Mouse (Mus musculus): ENCODE results near the gene Heatr1. TPM values are rescaled to one million over a fixed set of nuclear protein-coding genes. Genes with fewer than 3 reads are reported as not detected.

Gene Heatr1
- 20.1 and 20.8 TPM in 2 replicates for polyA plus RNA-seq (2012; rRNA removed)

DNA sequence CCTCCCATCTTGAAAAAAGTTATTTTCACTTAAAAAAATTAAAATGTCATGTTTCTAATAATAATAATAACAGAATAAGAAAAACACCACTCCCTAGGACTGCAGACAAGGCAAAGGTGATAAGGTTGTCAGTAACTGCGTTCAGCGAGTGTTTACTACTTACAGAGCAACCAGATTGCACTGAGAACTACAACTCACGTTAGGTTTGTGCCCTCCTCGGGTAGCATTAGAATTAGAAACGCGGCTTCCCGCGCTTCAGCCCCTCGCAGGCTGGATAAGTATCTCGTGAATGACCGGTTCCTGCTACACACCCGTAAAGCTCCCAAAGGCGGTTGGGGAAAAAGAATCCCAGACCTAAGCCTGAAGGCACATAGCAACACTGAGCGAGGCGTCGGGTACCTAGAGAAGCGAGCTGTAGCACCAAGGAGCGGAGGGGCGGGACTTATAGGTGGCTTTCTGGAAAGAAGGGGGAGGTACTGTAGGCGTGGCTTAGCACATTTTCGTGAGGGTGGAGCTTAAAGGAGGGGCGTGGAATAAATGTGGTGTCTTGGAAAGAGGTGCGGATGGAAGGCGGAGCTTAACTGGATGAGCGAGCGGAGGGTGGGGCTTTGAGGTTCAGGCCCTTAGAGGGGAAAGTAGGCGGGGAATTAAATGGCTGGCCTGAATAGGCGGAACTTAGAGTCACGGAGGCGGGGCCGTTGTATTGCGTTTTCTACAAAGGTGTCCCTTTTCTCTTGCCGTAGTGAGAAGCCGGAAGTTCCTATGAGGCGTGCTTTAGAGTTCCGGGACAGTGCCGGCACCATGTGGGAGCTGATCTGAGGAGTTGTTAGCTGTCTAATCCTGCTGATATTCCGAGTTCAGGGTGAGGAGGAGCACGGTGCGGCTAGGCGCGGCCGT, at the start of gene Heatr1:
Gene Heatr1 (plus strand): TSS at position 419 of the 897 bp plus-strand sequence.
- TF ChIP-seq POLR2A (IDR thresholded peaks at IDR 0.05; ENCODE audit: control insufficient read depth, low read depth, low read length) (peak; percentile 47), CTCF (IDR thresholded peaks at IDR 0.05; ENCODE audit: control insufficient read depth, insufficient read depth, insufficient replicate concordance, low read depth, low read length) (no peak)
- Histone ChIP-seq H3K27me3 (ENCODE audit: control insufficient read depth, insufficient read depth, low read length) (no peaks in the 10 kb centered on the region), H3K4me1 (ENCODE audit: control insufficient read depth, insufficient read depth, low read length) (no peaks in the 10 kb centered on the region), H3K36me3 (ENCODE audit: control insufficient read depth, insufficient read depth, low read length) (peaks cover 1% of the 10 kb centered on the region; the same call in 1 of the 2 replicates), H3K27ac (ENCODE audit: control insufficient read depth, insufficient read depth, low read depth, low read length) (peak within 1 kb of the TSS; percentile 85), H3K4me3 (ENCODE audit: control insufficient read depth, low read depth, low read length) (peak within 1 kb of the TSS; percentile 94)

DNA sequence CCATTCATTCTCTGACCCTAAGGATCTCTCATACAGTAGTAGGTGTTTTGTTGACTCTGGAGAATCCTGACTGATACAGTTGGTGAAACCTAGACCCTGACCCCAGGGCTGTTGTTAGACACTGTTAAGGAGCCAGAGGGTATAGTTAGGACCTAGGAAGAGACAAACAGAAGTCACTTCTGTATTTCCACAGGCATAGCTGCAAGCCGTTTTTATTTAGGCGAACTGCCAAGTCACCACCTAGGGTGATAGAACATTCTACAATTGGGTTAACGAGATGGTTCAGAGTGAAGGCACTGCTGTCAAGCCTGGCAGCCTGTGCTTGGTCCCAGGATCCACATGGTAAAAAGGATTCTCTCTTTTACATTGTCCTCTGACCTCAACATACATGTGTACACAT, 48.0 kb upstream of the Heatr1 start:
- H3K27ac ChIP-seq (ENCODE audit: control insufficient read depth, insufficient read depth, low read depth, low read length) = no peak overlapping the region
- no peak for TF ChIP-seq CTCF (IDR thresholded peaks at IDR 0.05; ENCODE audit: control insufficient read depth, insufficient read depth, insufficient replicate concordance, low read depth, low read length)
- no peak for TF ChIP-seq POLR2A (IDR thresholded peaks at IDR 0.05; ENCODE audit: control insufficient read depth, low read depth, low read length)
- no peaks in the 10 kb centered on the region for H3K36me3 ChIP-seq (ENCODE audit: control insufficient read depth, insufficient read depth, low read length)
- H3K27me3 ChIP-seq (ENCODE audit: control insufficient read depth, insufficient read depth, low read length) = no peaks in the 10 kb centered on the region
- H3K4me1 ChIP-seq (ENCODE audit: control insufficient read depth, insufficient read depth, low read length) = no peaks in the 10 kb centered on the region
- H3K4me3 ChIP-seq (ENCODE audit: control insufficient read depth, low read depth, low read length) = no peak overlapping the region

DNA sequence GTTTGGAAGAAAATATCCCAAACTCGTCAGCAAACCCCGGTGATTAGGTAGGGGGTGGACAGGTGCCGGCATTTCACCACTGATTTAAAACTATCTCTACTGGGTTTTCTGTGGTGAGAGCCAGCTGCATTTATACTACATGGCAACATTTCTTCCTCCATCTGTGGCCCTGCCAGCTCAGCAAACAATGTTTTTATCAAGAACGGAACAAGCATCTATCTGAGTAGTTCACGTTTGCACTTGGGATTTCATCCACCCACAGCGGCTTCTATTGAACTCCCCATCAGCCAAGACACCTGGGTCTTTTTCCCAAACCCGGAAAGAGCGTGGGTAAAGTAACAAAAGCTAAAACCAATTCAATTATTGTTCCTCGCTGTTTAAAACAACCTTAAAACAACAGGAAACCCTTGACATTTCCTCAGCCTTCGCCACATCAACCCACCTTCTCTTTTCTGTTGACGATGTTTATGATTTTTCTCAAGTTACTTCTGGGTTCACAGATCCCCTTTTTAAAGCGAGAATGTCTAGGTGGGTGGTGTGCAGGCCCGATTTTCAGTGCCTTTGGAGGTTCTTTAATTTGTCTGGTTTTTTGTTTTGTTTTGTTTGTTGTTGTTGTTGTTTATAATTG, 45.5 kb upstream of the Heatr1 start:
- TF ChIP-seq POLR2A (IDR thresholded peaks at IDR 0.05; ENCODE audit: control insufficient read depth, low read depth, low read length) (no peak), CTCF (IDR thresholded peaks at IDR 0.05; ENCODE audit: control insufficient read depth, insufficient read depth, insufficient replicate concordance, low read depth, low read length) (no peak)
- H3K27ac ChIP-seq (ENCODE audit: control insufficient read depth, insufficient read depth, low read depth, low read length) = no peak overlapping the region
- no peaks in the 10 kb centered on the region for H3K36me3 ChIP-seq (ENCODE audit: control insufficient read depth, insufficient read depth, low read length)
- no peaks in the 10 kb centered on the region for H3K27me3 ChIP-seq (ENCODE audit: control insufficient read depth, insufficient read depth, low read length)
- no peak overlapping the region for H3K4me3 ChIP-seq (ENCODE audit: control insufficient read depth, low read depth, low read length)
- H3K4me1 ChIP-seq (ENCODE audit: control insufficient read depth, insufficient read depth, low read length) = no peaks in the 10 kb centered on the region

- H3K27ac ChIP-seq (ENCODE audit: control insufficient read depth, insufficient read depth, low read depth, low read length) = no peak overlapping the region
- no peaks in the 10 kb centered on the region for H3K36me3 ChIP-seq (ENCODE audit: control insufficient read depth, insufficient read depth, low read length)
- no peak overlapping the region for H3K4me3 ChIP-seq (ENCODE audit: control insufficient read depth, low read depth, low read length)
- no peaks in the 10 kb centered on the region for H3K4me1 ChIP-seq (ENCODE audit: control insufficient read depth, insufficient read depth, low read length)
- no peaks in the 10 kb centered on the region for H3K27me3 ChIP-seq (ENCODE audit: control insufficient read depth, insufficient read depth, low read length)
- TF ChIP-seq CTCF (IDR thresholded peaks at IDR 0.05; ENCODE audit: control insufficient read depth, insufficient read depth, insufficient replicate concordance, low read depth, low read length) (no peak), POLR2A (IDR thresholded peaks at IDR 0.05; ENCODE audit: control insufficient read depth, low read depth, low read length) (no peak)
These were observed 38.6 kb upstream of the Heatr1 start for GRCm38 (mm10) chr13:12356184-12356583.

DNA sequence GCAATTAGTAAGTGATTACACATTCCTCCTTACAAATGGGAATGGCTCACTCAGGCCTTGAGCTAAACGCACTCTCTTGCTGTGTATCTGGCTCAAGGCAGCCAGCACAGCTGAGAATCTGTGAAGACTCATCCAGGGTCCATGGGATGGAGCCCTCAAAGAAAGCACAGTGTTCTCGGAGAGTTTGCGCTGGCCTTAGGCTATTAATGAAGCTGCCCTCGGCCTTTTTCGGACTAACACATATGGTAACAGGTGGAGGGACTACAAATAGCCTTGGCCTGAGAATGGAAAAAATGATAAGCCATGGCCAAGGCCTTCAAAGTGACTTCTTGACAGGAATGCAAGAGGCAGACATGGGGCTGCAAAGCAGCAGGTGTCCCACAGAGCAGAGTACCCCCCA, 37.3 kb upstream of the Heatr1 start:
- Histone ChIP-seq H3K36me3 (ENCODE audit: control insufficient read depth, insufficient read depth, low read length) (no peaks in the 10 kb centered on the region), H3K27me3 (ENCODE audit: control insufficient read depth, insufficient read depth, low read length) (no peaks in the 10 kb centered on the region), H3K4me3 (ENCODE audit: control insufficient read depth, low read depth, low read length) (no peak overlapping the region), H3K27ac (ENCODE audit: control insufficient read depth, insufficient read depth, low read depth, low read length) (no peak overlapping the region), H3K4me1 (ENCODE audit: control insufficient read depth, insufficient read depth, low read length) (no peaks in the 10 kb centered on the region)
- TF ChIP-seq POLR2A (IDR thresholded peaks at IDR 0.05; ENCODE audit: control insufficient read depth, low read depth, low read length) (no peak), CTCF (IDR thresholded peaks at IDR 0.05; ENCODE audit: control insufficient read depth, insufficient read depth, insufficient replicate concordance, low read depth, low read length) (no peak)

GRCm38 (mm10) chr13:12361486-12361885, 33.3 kb upstream of the Heatr1 start:
- no peak overlapping the region for H3K4me3 ChIP-seq (ENCODE audit: control insufficient read depth, low read depth, low read length)
- no peaks in the 10 kb centered on the region for H3K36me3 ChIP-seq (ENCODE audit: control insufficient read depth, insufficient read depth, low read length)
- H3K27me3 ChIP-seq (ENCODE audit: control insufficient read depth, insufficient read depth, low read length) = no peaks in the 10 kb centered on the region
- TF ChIP-seq POLR2A (IDR thresholded peaks at IDR 0.05; ENCODE audit: control insufficient read depth, low read depth, low read length) = no peak
- TF ChIP-seq CTCF (IDR thresholded peaks at IDR 0.05; ENCODE audit: control insufficient read depth, insufficient read depth, insufficient replicate concordance, low read depth, low read length) = no peak
- H3K4me1 ChIP-seq (ENCODE audit: control insufficient read depth, insufficient read depth, low read length) = no peaks in the 10 kb centered on the region
- H3K27ac ChIP-seq (ENCODE audit: control insufficient read depth, insufficient read depth, low read depth, low read length) = no peak overlapping the region

- no peaks in the 10 kb centered on the region for H3K4me1 ChIP-seq (ENCODE audit: control insufficient read depth, insufficient read depth, low read length)
- no peaks in the 10 kb centered on the region for H3K27me3 ChIP-seq (ENCODE audit: control insufficient read depth, insufficient read depth, low read length)
- H3K4me3 ChIP-seq (ENCODE audit: control insufficient read depth, low read depth, low read length) = no peak overlapping the region
- H3K27ac ChIP-seq (ENCODE audit: control insufficient read depth, insufficient read depth, low read depth, low read length) = peak overlapping the region; percentile 55
- TF ChIP-seq POLR2A (IDR thresholded peaks at IDR 0.05; ENCODE audit: control insufficient read depth, low read depth, low read length) = no peak
- TF ChIP-seq CTCF (IDR thresholded peaks at IDR 0.05; ENCODE audit: control insufficient read depth, insufficient read depth, insufficient replicate concordance, low read depth, low read length) = no peak
- H3K36me3 ChIP-seq (ENCODE audit: control insufficient read depth, insufficient read depth, low read length) = no peaks in the 10 kb centered on the region
These were observed 25.7 kb upstream of the Heatr1 start for GRCm38 (mm10) chr13:12369041-12369621.

Measured in testis, adult 2 months (tissue).